Mouse (Mus musculus) CH12F3 (cell line): Measurements from ENCODE around the gene Strip1.

Experiments used
- in situ Hi-C: fragments of 300-500 bp; cut with MboI; formaldehyde crosslinking; loops from 2 replicates; pipeline ENCODE4 v1.14.3; 2020; ENCODE audit warnings: low sequenced_read_pairs

The Strip1 gene

DNA sequence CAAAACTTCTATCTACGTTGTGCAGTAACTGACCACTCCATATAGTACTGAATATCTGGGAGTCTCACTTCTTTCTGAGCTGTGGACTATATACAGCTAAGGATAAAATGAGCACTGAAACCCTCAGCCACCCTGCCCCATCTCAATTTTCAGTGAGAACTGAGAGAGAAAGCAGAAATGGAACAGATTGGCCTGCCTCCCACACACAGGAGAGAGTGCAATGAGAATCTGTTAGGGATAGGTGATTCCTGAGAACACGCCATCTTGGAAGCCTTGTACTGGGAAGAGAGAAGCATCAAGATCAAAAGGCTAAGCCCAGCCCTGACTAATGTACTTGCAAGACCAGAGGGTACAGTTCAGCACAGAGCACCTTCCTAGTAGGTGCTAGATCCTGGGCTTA is 2.9 kb downstream of the Strip1 start:
- in situ Hi-C loops: no loop called here

DNA sequence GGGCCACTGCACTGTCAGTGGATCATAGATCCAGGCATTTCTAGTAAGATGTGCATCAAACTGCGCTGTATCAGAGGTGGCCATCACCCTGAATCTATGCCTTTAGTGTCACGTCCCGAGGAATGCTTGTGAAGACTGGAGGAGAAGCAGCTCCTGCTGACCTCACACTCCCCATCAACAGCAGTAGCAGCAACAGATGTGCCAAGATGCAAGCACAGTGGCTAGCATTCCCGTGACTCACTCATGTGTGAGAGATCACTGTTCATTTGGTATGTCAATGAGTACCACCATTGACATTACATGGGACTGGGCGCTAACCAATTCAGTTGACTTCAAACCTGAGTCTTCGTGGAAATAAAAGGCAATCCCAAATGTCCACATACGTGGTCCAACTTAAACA is 3.9 kb downstream of the Strip1 start:
- in situ Hi-C loops: no loop called here

DNA sequence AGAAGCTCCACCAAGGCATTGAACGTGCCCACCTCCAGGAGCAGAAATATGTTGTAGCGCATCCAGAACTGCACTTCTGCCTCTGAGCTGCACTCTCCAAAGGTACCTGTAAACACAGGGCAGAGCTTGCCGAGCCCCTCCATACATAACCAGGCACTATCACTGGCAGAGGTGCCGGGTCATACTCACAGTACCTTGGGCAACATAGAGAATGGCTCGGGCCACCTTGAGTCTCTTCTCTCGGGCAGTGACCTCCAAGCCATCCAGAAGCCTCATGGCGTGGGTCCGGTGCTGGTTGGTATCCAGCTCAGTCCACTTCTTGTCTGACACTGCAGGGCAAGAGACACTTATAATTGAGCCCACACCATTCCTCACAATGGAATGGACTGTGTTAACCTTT is 4.7 kb downstream of the Strip1 start:
- in situ Hi-C loops: no loop called here

DNA sequence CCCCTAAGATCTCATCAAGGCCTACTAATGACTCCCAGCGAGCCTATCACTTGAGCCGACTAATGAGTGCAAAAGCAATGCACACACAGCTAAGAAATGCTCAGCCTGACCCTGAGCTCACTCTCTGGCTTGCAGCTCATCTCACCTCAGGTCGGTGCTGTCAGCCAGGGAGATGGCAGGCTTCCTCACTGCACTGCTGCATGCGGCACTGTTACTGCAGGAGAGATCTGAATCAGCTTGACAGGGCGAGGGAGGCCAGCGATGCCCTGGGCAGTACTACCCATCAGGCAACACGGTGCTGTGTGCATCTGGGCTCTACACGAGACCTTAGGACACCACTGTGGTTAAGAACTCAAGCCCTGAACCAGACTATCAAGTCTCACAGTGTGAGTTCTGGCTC is 6.0 kb downstream of the Strip1 start:
- in situ Hi-C loops: no loop called here

DNA sequence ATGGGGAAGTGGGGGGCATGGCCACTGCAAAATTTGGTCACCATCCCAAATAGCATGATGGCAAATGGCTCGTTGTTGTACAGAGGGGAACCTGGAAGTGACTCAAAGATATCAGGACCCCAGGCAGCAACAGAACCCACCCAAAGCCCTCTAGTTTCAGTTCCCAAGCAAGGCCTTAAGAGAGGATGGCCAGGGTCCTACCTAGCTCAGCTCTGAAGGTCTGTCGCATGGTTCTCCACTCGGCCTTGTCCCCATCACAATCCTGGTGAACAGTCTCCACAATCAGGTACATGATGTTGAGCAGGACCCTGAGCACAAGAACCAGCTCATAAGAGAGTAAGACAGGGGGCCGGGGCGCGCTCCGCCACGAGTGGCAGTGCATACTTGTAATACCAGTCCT is 7.1 kb downstream of the Strip1 start:
- in situ Hi-C loops: no loop called here

DNA sequence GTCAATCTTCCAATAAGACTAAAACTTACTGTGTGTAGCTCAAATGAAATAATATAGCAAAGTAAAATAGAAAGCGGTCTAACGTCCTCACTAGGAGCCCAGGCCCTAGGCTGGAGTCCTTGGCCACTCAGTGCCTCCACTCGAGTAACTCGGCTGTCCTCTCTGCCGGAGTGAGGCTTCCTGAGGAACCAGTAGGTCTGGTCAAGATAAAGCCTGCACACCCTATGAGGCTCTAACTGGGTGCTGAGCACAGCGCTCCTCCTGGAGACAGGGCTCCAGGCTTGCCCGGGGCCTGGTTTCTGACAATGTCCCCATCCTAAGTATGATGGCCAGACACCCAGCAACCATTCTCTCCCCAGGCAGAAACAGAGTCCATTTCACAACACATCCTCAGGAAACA is 9.0 kb downstream of the Strip1 start:
- in situ Hi-C loops: no loop called here

DNA sequence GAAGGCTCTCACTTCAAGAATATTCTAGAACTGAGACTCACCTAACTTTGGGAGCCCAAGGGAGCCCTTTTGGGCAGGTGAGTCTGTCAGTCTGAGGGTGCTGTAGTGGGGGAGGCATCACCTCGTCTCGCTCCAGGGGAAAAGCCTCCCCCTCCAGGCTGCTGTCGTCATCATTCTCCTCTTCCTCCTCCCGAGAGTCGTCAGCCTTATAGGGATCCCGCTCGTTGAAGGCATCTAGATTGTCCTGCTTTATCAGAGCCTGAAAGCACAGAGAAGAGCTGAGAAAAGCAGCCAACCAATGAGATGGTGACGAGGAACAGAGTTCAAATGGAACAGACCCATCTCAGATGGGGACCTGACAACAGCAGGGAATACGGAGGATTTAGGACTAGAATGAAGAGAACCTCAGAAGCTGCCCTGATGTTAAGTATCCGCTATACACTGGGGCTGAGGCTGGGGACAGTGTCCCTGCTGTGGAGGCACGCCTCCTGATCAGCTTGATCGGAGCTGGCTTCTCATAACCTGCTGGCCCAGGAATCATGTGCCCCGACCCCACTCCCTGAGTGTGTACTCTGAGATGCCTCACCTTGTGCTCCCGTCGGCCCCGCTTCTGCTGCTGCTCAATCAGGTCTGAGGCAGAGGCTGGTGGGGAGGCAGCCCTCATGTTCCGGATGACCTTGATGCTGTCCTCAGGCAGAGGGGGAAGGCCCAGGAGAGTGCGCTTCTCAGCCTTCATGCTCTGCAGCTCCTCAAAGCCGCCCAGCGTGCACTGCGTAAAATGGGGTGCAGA is 10.0 kb downstream of the Strip1 start:
- in situ Hi-C loops: no loop called here

DNA sequence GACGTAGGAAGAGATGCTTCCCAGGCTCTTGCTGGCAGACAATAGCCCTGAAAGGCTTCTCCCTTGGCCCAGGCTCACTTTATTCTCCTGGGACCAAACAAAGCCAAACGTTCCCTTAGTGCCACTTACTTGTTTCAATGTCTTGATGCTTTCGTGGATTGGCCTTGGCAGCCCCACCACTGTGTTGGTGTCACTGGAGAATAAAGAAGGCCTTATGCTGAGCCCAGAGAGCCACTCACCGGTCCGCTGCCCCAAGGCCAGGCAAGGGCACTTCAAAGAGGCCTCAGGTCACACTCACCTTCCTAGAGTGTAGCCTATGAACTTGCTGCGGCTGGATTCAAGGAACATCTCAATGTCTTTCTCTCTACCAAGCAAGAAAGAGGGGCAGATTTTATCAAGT is 11.6 kb downstream of the Strip1 start:
- in situ Hi-C loops: no loop called here

DNA sequence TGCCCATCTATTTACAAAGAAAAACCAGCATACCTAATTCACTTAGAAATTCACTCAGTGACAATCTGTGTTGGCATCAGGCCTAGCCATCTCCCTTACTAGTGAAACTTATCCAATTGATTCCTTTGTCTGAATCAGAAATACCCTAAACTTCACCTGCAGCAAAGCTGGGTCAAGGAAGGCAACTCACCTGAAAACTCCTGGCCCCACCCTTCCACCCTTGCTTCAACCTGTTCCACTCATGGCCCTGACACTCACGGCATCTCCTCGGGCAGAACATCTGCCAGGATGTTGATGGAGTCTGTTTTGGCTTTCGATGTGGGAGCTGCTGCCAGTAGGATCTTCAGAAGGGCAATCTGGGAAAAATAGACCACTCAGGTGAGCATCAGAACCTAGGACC is 13.7 kb downstream of the Strip1 start:
- in situ Hi-C loops: no loop called here

DNA sequence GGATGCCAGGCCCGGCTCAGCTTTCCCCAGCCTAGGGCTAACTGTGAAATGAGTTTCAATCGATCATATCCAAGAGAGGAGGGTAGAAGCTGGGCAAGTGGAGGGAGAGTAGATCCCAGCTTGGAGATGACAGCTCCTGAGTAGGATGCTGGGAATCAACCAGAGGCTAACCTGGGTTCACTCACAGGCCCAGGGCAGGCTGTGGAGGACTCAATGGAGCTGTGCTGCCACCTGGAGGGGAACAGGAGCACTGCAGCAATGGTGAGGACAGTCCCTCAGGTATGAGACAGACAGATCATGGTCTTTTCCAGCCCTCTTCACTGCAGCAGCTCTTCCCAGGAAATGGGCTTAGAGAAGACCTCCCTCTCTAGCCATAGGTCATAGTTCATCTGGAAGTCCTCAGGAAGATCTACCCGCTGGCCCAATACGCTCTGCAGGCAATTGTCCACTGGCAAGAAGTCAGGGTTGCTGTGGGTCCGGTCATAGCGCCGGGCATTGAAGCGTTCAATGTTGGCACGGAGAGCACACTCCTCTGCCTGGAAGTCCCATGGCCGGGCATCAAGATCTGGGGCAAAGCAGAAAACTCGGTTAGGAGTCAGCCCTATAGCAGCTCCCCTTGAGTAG is 18.5 kb downstream of the Strip1 start:
- in situ Hi-C loops: loop anchor here (5.0 kb wide), 1 partner anchor 61 kb away; no protein-coding TSS in a partner anchor

DNA sequence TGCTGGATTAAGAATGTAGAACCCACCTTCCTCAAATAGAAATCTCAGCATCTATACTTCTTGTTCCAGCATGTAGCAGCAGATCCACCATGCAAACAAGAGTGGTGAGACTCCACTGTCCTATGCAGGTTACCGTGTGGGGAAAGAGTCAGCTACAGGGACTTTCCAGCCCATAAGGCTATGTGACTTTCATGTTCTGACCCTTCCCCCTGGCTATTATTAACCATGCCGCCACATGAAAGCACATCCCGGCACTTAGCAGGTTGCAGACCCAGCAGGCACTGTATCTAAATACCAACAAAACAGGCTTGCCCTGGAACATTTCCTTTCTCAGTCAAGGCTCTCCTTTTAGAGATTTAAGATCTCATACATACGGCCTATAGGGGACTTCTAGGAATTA is 20.1 kb downstream of the Strip1 start:
- in situ Hi-C loops: loop anchor here (5.0 kb wide), 1 partner anchor 59 kb away; no protein-coding TSS in a partner anchor

DNA sequence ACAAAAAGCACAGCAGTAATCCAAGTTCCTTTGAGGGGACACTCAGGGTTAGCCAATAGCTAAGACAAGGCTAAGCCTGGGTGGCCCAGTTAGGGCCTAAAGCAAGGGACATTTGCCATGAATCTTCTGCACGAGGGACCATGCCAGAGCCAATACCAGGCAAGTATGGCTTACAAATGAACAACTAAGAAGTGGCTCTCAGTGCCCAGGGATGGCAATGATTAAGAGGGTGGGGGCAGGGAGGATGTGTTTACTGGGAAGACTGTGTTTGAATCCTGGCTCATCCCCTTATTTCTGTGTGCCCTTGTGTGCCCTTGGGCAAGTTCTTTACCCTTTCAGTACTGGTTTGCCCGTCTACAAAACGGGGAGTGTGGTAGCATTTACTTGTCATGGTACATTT is 22.1 kb downstream of the Strip1 start:
- in situ Hi-C loops: no loop called here

DNA sequence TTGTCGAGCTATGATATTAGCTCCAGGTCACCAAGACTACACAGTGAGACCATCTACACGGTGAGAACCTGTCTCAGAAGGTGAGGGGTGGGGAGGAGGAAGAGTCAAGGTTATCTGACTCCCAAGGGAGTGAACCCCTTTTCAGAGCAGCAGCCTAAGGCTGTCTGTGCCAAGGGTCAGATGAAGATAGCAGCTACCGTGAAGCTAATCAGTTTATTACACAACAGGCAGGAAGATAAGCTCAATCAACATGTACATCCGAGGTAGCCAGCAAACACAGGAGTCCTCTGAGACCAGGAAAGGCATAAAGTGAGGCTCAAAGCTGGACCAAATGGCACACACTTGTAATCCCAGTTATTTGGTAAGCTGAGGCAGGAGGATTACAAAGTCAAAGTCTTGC is 22.7 kb downstream of the Strip1 start:
- in situ Hi-C loops: no loop called here

DNA sequence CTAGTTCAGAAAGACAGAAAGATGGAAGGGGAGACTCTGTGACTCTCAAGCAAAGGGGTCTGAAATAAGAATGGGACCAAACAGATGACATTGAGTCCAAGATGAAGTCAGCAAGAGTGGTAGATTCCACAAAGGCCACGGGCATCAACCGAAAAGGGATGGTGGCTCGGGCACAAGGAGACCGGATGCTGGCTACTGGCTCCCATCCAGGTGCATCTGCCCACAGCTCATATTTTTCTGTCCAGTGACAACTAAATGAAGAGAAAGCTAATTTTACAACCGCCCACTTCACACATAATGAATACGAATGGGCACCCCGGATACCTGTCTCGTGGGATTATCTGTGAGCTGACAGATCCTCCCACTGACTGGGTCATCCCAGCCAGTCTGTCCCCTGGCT is 24.3 kb downstream of the Strip1 start:
- in situ Hi-C loops: no loop called here

DNA sequence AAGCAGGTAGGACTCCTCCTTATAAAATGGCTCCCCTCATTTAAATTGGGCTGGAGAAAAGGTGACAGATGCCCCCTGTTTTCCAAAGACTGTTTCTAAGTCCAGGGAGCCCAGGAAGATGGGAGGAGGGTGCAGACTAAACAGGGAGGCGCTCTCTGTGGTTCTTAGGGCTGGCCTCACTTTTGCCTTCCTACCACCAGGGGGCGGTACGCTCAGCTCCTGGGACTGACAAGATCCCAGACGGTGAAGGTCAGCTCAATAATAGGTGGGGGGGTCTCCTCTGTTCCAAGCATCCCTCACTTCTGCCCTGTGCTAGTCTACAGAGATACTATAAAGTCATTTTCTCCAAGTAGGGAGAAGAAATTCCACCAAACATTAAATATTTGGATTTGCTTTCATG is 26.2 kb downstream of the Strip1 start:
- in situ Hi-C loops: no loop called here

DNA sequence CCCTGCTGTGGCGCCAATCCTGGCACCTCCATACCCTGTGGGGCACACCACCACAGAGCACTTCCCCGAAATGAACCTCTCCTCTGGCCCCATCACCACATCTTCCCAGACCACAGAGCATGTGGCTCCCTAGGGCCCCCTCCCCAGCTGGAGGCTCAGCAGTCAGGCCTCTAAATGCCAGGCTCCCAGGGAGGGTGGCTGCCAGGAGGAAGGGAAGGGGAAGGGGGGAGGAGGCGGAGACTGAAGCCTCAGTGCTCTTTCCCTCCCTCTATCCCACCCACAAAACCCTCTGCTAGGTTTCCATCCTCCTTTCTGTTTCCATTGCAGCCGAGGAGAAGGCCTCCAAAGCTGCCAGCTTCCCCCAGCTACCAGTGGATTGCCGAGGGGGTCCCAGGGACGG is 31.4 kb downstream of the Strip1 start:
- in situ Hi-C loops: no loop called here

DNA sequence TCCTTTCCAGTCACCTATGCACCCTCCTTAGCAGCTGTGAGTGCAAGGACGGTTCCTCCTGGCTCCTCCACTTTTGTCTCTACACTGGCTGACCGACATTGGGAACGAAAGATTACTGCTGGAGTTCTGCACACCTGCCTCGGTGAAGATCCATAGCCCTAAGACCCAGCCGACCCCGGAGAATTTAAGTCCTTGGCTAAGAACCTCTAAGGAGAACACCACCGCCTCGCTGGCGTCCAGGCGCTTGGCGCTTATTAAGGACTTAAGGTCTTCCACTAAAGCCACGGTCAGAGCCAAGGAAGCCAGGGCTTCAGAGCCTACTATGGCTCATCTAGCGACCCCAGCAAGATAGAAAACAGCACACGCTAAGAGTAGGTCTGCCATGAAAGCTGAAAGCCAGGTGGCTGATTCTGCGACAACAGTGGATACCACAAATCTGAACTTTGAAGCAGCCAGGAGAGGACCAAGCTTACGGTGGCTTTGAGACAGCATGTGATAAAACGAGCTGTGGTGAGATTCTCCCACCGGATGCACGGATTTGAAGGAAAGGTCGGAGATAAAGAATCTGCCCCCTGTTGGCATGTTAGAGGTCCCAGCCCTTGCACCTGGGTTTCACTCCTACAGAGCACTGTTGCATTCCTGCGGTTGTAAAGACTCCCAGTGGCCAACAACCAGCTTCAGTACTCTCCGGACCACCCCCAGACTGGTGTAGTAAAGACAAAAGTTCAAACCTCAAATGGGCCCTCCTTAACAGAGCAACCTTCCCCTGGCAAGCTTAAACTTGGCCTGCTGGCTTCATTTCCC is 33.7 kb downstream of the Strip1 start:
- in situ Hi-C loops: no loop called here

DNA sequence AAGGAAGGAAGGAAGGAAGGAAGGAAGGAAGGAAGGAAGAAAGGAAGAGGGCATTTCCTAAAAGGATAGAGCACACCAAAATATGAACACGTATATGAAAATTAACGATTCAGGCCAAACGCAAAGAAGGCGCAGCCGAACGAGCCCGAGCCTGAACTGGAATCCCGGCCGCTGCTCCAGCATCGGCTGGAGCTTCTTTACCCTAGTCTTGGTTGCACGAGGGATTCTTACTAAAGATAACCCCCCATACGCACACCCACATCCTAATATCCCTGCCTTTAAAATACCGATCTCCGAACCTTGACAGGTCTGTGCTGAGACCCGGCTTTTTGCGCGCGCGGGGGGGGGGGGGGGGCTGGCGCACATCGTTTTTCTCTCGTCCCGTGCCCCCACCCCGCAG is 34.4 kb downstream of the Strip1 start:
- in situ Hi-C loops: no loop called here

DNA sequence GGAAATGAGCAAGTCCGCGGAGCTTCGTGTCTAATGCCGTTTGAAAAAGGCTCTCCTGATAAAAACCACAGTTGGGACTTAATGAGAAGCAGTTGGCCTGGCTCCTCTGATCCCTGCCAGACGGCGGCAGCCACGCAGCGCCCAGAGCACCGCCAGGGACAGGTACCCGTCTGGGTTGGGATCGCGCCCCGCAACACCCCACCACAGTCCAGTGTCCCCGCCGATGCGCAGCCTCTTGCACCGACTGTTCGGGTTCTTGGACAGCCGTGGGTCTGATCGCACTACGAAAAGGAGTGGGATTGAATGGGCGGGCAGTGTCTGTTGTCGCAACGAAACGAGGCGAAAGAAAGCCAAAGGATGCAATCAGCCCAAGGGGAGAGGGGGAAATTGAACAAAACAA is 34.9 kb downstream of the Strip1 start:
- in situ Hi-C loops: no loop called here

DNA sequence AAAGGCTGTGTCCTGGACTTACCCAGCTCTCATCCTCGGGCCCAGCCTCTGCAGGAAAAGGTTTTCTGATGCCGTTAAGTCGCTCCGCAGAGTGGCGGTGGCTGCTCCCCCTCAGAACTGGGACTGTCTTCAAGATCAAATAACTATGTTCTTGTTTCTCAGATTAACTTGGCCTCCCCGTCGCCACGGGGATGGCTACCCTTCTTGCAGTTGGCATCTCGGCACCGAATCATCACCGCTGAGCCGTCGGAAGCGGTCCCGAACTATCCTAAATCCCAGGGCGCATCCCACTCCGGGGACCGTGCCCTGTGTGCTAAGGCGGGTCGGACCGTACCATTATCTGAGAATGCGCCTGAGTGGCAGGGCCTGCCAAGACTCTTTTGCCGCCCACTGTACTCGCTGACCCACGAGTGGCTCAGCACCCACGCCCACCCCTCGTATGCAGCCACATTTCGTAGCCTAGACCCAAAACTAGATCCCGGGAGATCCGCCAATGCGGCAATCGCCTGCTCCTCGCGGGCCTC is 35.5 kb downstream of the Strip1 start:
- in situ Hi-C loops: no loop called here

DNA sequence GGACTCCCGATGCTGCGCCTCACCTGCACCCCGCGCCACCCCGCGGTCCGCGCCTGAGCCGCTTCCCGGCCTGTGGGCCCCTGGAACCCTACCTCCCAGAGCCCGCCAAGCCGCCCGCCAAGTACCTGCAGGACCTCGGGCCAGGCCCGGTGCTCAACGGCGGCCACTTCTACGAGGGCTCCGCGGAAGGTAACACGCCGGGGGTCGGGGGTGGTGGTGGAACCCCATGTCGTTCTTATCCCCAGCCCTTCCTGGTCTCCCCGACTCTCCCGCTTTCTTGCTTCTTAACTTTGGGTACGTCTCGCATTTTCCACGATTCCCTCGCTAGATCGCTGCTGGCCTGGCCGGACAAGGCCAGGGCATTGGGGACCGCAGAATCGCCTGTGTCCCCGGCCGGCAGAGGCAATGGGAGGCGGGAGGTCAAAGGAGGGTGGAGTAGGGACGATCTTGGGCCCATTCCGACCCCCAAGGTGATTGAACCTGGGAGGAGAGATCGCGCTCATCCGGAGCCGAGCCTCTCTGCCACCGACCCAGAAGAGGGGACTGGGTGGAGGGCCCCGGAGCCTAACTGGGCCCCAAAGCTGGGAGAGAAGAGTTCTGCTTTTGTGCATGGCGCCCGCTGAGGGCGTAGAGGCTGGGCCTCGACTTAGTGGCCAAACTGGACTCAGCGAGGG is 36.1 kb downstream of the Strip1 start:
- in situ Hi-C loops: no loop called here
